Mouse (Mus musculus) central nervous system, embryonic 11.5 days (tissue): ENCODE measurements around the gene Gm5072. TPM values are rescaled to one million over a fixed set of nuclear protein-coding genes. Genes with fewer than 3 reads are reported as not detected.

Experiments used
- polyA plus RNA-seq: library from polyadenylated mRNA; depleted of rRNA; stranded (reverse); fragments of >200 nt; gene quantifications from 2 replicates; pipeline ENCODE4 v1.2.3, GENCODE M21; 2012; rRNA removed

Gene Gm5072
- not detected in 2 replicates for polyA plus RNA-seq

DNA sequence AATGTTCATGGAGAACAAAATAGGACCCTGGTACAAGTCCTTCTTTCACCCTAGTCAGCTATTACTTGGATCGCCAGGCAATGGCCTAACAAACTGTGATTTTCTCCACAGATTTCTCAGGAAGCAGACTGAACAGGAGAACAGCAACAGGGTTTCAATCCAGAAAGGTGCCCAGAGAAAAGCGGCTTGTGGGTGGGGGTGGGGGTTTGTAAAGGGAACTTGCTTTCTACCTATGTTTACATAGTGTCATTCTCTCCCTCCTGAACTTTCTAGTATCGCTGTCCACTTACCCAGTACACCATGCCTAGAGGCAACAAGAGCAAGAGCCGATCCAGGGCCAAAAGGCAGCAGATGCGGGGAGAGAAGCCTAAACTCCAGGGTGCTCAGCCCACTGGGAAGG, at the start of gene Gm5072:
TSS of gene Gm5072 (plus strand) at position 301 of the 400 bp plus-strand sequence.

Other genes starting within 250 kb of the Gm5072 start
- gene Mageb2, start 60.8 kb upstream of the Gm5072 start, polyA plus RNA-seq: not detected in 2 replicates
- not detected in 2 replicates for gene Gm8914, start 87.6 kb downstream of the Gm5072 start, polyA plus RNA-seq
- not detected in 2 replicates for gene 1700084M14Rik, start 183.4 kb downstream of the Gm5072 start, polyA plus RNA-seq
- not detected in 2 replicates for gene Gm14781, start 239.7 kb downstream of the Gm5072 start, polyA plus RNA-seq